Mouse (Mus musculus) bone marrow macrophage, adult 2 months (primary cell): ENCODE measurements around the gene Cdh6.

ENCODE experiments used
- CTCF ChIP-seq: IDR thresholded peaks from 2 replicates; pipeline ENCODE4 v1.5.1; 2012; ENCODE audit warnings: low read depth, mild to moderate bottlenecking, low read length, moderate library complexity
- POLR2A ChIP-seq: IDR thresholded peaks from 2 replicates; pipeline ENCODE4 v1.6.1; 2012; ENCODE audit warnings: mild to moderate bottlenecking, low read depth, low read length, borderline replicate concordance

- no peak for TF ChIP-seq CTCF
- no peak for TF ChIP-seq POLR2A
These were observed 8.2 kb downstream of the Cdh6 start for GRCm38 (mm10) chr15:13165094-13165885.
